Mouse (Mus musculus): ENCODE data around the gene Cdk15. TPM values are rescaled to one million over a fixed set of nuclear protein-coding genes. Genes with fewer than 3 reads are reported as not detected.

The Cdk15 gene
- polyA plus RNA-seq, 1 experiment from 2014 or later = not detected

DNA sequence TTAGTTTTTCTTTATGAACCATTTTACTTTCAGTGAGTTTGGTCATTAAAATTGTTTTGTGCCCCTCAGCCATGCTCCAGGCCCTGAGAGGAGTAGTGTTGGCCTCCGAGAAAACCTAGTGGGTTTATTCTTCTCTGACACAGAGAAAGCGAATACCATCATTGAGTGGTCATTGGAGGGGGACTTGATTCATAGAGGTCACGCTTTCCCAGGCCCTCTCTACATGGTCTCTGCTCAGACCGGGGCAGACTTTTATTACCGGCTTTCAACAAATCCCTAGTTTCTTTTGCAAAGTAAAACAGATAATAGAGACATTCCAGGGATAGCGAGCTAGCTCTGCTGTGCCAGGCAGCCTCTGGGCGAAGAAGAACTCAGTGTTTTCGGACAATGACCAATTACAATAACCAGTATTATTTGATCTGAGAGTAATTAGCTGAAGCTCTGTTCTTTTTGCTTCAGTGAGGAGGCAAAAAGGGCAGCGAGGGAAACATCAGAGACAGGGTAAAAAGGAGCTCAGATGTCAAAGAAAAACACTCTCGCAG is 70.2 kb downstream of the Cdk15 start:
- no peak for ATAC-seq (ENCODE audit: insufficient read depth)
- no peak overlapping the region for H3K4me3 ChIP-seq (ENCODE audit: low read depth, low read length)
- no peak overlapping the region for H3K27ac ChIP-seq (ENCODE audit: low read depth)
- H3K9me3 ChIP-seq (ENCODE audit: low read depth, low read length) = no peaks in the 10 kb centered on the region
- no peaks in the 10 kb centered on the region for H3K36me3 ChIP-seq (ENCODE audit: insufficient read depth)
- no peak for DNase-seq
- no peak overlapping the region for H3K9ac ChIP-seq
- H3K27me3 ChIP-seq (ENCODE audit: insufficient read depth, low read length) = no peaks in the 10 kb centered on the region
- no peak for TF ChIP-seq CTCF (IDR thresholded peaks at IDR 0.05; ENCODE audit: low read depth)
- peaks cover 6% of the 10 kb centered on the region; the same call in 1 of the 2 replicates for H3K4me1 ChIP-seq (ENCODE audit: insufficient read depth)
- no peak overlapping the region for H3K4me2 ChIP-seq
- WGBS = 66% methylated on average over 10 of the region's 10 CpGs

DNA sequence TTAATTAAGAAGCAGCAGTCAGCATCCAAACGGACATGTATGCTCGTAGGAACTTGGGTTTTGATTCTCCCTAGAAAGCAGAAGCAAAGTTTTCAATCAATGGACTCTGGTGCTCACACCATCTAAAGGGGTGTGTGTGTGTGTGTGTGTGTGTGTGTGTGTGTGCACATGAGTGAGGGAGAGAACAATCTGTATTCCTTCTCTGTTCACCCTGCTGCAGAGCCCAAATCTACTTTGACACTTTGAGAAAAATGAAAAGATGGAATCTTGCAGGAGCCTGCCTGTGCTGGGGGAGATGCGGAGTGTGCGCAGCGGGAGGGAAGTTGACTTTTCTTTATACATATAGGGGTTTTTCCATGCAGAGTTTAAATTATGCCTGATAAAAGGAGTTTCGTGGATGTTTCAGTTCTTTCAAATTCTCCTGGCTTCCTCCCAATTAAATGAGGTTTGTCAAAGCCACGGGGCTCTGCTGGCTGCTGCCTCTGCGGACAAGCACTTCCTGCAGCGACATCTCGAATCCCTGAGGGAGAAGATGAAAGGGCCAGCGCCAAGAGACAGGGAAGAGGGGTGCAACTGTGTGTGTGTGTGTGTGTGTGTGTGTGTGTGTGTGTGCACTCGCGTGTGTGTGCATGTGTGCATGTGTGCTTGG is 76.2 kb downstream of the Cdk15 start:
- no peaks in the 10 kb centered on the region for H3K27me3 ChIP-seq (ENCODE audit: insufficient read depth, low read length)
- 19% methylated on average over 13 of the region's 13 CpGs for WGBS
- no peak for TF ChIP-seq CTCF (IDR thresholded peaks at IDR 0.05; ENCODE audit: low read depth)
- DNase-seq (peak; percentile 86), ATAC-seq (ENCODE audit: insufficient read depth) (peak; percentile 47; the same call in 1 of the 2 replicates)
- no peaks in the 10 kb centered on the region for H3K9me3 ChIP-seq (ENCODE audit: low read depth, low read length)
- H3K4me3 ChIP-seq (ENCODE audit: low read depth, low read length) = no peak overlapping the region
- peak overlapping the region; percentile 29 for H3K4me2 ChIP-seq
- H3K4me1 ChIP-seq (ENCODE audit: insufficient read depth) = peaks cover 15% of the 10 kb centered on the region
- H3K27ac ChIP-seq (ENCODE audit: low read depth) = peak overlapping the region; percentile 56; the same call in 1 of the 2 replicates
- H3K9ac ChIP-seq = no peak overlapping the region
- no peaks in the 10 kb centered on the region for H3K36me3 ChIP-seq (ENCODE audit: insufficient read depth)

GRCm38 (mm10) chr1:59333386-59333759 is 76.7 kb downstream of the Cdk15 start:
- Histone ChIP-seq H3K27me3 (ENCODE audit: insufficient read depth, low read length) (no peaks in the 10 kb centered on the region), H3K9me3 (ENCODE audit: low read depth, low read length) (no peaks in the 10 kb centered on the region), H3K27ac (ENCODE audit: low read depth) (peak overlapping the region; percentile 56; the same call in 1 of the 2 replicates), H3K4me2 (peak overlapping the region; percentile 29; the same call in 1 of the 2 replicates), H3K9ac (no peak overlapping the region), H3K36me3 (ENCODE audit: insufficient read depth) (no peaks in the 10 kb centered on the region), H3K4me3 (ENCODE audit: low read depth, low read length) (no peak overlapping the region), H3K4me1 (ENCODE audit: insufficient read depth) (peaks cover 15% of the 10 kb centered on the region)
- ATAC-seq (ENCODE audit: insufficient read depth) (0 out of 2 replicates have a peak, but pooled peaks have one; percentile 9), DNase-seq (peak; percentile 3)
- 43% methylated on average over 5 of the region's 5 CpGs for WGBS
- no peak for TF ChIP-seq CTCF (IDR thresholded peaks at IDR 0.05; ENCODE audit: low read depth)

- ATAC-seq (ENCODE audit: insufficient read depth) (no peak), DNase-seq (no peak)
- Histone ChIP-seq H3K9ac (no peak overlapping the region), H3K27me3 (ENCODE audit: insufficient read depth, low read length) (no peaks in the 10 kb centered on the region), H3K4me2 (no peak overlapping the region), H3K4me3 (ENCODE audit: low read depth, low read length) (no peak overlapping the region), H3K36me3 (ENCODE audit: insufficient read depth) (no peaks in the 10 kb centered on the region), H3K9me3 (ENCODE audit: low read depth, low read length) (no peaks in the 10 kb centered on the region), H3K4me1 (ENCODE audit: insufficient read depth) (peaks cover 15% of the 10 kb centered on the region), H3K27ac (ENCODE audit: low read depth) (peak overlapping the region; percentile 31)
- no peak for TF ChIP-seq CTCF (IDR thresholded peaks at IDR 0.05; ENCODE audit: low read depth)
- 28% methylated on average over 10 of the region's 10 CpGs for whole genome bisulfite sequencing
These were observed 77.3 kb downstream of the Cdk15 start for GRCm38 (mm10) chr1:59333860-59334561.

GRCm38 (mm10) chr1:59334562-59334890 is 77.8 kb downstream of the Cdk15 start:
- Histone ChIP-seq H3K36me3 (ENCODE audit: insufficient read depth) (no peaks in the 10 kb centered on the region), H3K9ac (no peak overlapping the region), H3K27ac (ENCODE audit: low read depth) (peak overlapping the region; percentile 31; the same call in 1 of the 2 replicates), H3K4me2 (no peak overlapping the region), H3K4me1 (ENCODE audit: insufficient read depth) (peaks cover 15% of the 10 kb centered on the region), H3K9me3 (ENCODE audit: low read depth, low read length) (no peaks in the 10 kb centered on the region), H3K4me3 (ENCODE audit: low read depth, low read length) (no peak overlapping the region), H3K27me3 (ENCODE audit: insufficient read depth, low read length) (no peaks in the 10 kb centered on the region)
- no peak for ATAC-seq (ENCODE audit: insufficient read depth)
- peak; percentile 46 for DNase-seq
- TF ChIP-seq CTCF (IDR thresholded peaks at IDR 0.05; ENCODE audit: low read depth) = no peak
- WGBS = 35% methylated on average over 4 of the region's 4 CpGs

GRCm38 (mm10) chr1:59336256-59336655 is 79.5 kb downstream of the Cdk15 start:
- Histone ChIP-seq H3K4me3 (ENCODE audit: low read depth, low read length) (no peak overlapping the region), H3K4me1 (ENCODE audit: insufficient read depth) (peaks cover 21% of the 10 kb centered on the region), H3K4me2 (no peak overlapping the region), H3K9me3 (ENCODE audit: low read depth, low read length) (no peaks in the 10 kb centered on the region), H3K27me3 (ENCODE audit: insufficient read depth, low read length) (no peaks in the 10 kb centered on the region), H3K36me3 (ENCODE audit: insufficient read depth) (no peaks in the 10 kb centered on the region), H3K27ac (ENCODE audit: low read depth) (no peak overlapping the region), H3K9ac (no peak overlapping the region)
- no peak for ATAC-seq (ENCODE audit: insufficient read depth)
- DNase-seq = no peak
- WGBS = 84% methylated on average over 1 of the region's 1 CpGs
- no peak for TF ChIP-seq CTCF (IDR thresholded peaks at IDR 0.05; ENCODE audit: low read depth)
